Mouse (Mus musculus) E14TG2a.4 (cell line): Measurements from ENCODE around the gene C1qbp.
A peak's percentile ranks its signal among the peaks of the same experiment; 100 is the strongest.

Experiments
- CTCF ChIP-seq: conservative IDR thresholded peaks from 2 replicates; pipeline ENCODE4 v1.5.1; 2014; ENCODE audit warnings: low read length
- NANOG ChIP-seq: IDR thresholded peaks from 2 replicates; pipeline ENCODE4 v1.6.1; 2014; ENCODE audit warnings: borderline replicate concordance, low read length, mixed read lengths
- POU5F1 ChIP-seq: IDR thresholded peaks from 2 replicates; pipeline ENCODE4 v1.6.1; 2014; ENCODE audit warnings: low read length, borderline replicate concordance

DNA sequence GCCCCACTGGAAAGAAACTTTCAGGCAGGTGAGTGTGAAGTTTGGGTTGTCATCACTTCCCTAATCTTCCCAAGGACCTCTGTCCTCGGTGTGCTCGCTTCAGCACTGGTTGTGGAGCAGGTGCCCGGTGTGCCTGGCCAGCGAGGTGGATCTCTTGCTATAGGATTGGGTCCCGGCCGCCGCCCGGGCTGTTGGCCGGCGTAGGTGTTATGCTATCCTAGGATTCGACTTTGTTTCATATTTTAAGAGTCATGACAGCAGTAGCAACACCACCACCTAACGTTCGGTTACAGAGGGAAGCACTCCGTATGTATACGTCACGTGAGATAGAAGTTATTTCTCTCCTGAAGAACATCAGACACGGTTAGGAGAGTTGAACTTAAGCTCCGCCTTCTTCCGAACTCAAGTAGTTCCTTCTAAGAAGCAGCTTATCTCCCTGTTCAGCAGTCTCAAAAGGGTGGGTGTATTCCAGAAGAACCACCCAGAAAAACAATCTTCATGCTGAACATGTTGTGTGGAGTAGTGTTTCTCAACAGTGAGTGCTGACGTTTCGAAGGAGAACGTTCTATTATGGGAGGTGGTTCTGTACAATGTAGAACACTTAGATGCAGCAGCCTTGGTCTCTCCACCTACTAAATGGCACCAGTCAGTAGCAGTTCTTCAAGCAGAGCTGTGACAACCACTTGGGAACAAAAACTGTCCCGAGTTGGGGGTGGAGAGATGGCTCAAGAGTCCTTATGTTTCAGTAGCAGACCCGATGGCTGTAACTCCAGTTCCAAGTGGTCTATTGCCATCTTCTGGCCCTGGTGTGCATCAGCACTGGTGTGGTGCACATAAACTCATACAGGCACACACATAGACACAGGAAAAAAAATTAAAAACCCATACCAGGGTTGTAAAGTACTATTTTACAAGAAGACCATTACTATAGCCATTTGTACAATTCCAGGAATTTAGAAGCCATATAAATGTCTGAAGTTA is 12.0 kb downstream of the C1qbp start:
- TF ChIP-seq CTCF (peak; percentile 40), POU5F1 (no peak), NANOG (no peak)
